Mouse (Mus musculus): ENCODE data around the gene Slit3.

GRCm38 (mm10) chr11:35318433-35319020, 197.5 kb downstream of the Slit3 start:
- TF ChIP-seq POLR2AphosphoS5 (IDR thresholded peaks at IDR 0.05; ENCODE audit: insufficient replicate concordance, low read depth, low read length) (no peak), CTCF (IDR thresholded peaks at IDR 0.05; ENCODE audit: low read depth, low read length) (no peak), GATA1 (IDR thresholded peaks at IDR 0.05; ENCODE audit: borderline replicate concordance, low read length) (no peak), TAL1 (conservative IDR thresholded peaks at IDR 0.05; ENCODE audit: low read depth, low read length) (no peak), GATA2 (IDR thresholded peaks at IDR 0.05; ENCODE audit: borderline replicate concordance, low read depth, low read length) (no peak)

All from G1E (cell line).